Mouse (Mus musculus) spleen, postnatal 4 days (tissue): ENCODE data around the gene Zfp110.
"Not testable (repeated sequence)": the region's sequence is repeated elsewhere in the genome, so short reads cannot be mapped to it uniquely, and the experiment has no call there.

Experiments
- DNase-seq, 2 experiments: peaks; one replicate each; pipeline ENCODE4 v3.0.0; 2022; ENCODE audit warnings: low spot score in 2 of 2

The Zfp110 gene

DNA sequence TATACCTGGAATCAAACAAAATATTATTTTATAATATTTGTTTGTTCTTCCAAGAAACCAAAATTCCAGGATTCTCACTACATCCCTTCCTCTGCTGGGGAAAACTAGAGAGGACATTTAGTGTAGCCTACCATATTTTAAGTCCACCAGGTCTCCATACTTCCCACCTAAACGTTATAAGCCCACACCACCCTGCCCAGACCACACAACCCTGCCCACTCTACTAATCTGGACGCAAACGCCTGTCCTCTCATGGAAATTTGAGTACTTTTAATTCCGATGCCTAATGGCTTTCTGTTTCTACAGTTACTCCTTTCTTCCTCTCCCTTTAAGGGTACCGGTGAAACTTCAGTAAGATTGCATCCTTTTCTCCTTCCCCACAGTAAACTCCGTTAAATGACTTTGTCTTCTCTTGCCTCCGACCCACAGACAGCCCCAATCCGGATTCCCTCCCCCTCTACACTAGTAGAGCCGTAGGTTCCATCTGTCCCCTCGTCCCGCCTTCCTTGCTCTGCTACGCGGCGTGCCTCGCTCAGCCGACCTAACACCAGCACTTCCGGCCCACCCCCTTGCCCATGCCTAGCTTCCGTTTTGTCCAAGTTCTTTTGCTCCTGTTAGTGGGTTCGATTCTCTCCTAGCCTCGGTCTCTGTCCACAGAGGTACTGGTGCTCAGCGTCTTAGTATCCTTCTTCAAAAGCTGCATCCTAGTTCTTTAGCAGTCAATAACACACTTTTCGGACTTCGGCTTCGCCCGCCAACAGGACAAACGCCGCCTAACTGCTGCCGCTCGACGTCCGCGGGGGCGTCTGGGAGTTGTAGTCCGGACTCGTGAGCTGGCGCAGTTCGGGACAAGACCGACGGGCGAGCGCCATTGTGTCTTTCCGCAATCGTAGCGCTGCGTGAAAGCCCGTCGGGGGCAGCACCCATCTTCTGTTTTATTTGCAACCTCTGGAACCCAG, at the start of gene Zfp110:
Gene Zfp110 (plus strand): TSS at position 600 of the 959 bp plus-strand sequence.
- peak; percentile 86 to 94 for DNase-seq

DNA sequence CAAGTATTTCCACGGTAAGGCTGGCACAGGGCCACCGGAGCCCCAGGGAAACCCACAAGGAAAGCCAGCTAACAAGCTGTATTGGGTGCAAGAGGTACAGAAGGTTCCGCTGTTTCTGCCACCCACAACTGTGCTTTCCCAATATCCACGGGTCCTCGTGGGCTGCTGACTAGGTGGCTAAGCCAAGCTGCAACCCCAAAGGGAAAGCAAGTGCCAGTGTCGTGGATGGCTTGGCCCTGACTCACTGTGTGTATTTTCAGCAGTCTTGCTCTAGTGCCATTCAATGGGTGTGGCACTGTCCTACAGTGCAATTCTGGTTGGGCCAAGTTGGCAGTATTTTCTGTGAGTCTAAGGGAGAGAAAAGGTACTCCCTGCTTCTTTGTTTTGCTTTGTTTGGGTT, 47.2 kb upstream of the Zfp110 start:
- peak; percentile 4 to 41 for DNase-seq

DNA sequence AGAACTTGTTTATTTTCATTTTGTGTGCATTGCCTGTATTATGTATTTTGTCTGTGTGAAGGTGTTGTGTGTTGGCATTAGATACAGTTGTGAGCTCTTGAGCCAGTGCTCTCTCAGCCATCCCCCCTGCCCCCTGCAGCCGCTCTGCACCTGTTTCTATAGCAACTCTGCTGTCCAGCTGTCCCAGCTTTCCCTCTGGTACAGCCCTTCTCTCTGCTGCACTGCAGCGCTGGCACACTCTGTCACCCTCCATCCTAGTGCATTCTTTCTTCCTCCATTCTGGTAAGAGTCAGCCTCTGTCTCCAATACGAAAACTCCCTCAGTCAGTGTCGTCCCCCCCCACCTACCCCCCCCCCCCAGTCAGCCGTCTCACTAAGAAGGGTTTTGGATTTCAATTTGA, 46.5 kb upstream of the Zfp110 start:
- peak in 1 of 2 experiments; percentile 28 for DNase-seq

DNA sequence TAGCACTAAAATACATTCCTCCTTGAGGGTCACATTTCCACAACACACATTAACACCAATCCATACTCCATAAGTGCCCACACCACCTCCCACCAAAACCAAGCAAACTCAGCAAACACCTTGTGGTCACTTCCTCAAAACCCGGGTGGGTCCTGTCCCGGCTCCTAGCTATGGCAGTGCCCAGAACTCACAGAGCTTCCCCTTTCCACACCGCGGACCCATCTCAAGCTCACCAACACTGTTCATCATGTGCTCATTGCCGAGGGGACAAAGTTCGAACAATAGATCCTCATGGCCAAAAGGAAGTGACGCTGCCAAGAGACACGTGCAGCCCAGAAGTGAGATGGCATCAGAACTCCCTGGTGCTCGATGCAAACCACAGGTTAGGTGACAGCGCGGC, 41.9 kb upstream of the Zfp110 start:
- DNase-seq: peak in 1 of 2 experiments; percentile 41

DNA sequence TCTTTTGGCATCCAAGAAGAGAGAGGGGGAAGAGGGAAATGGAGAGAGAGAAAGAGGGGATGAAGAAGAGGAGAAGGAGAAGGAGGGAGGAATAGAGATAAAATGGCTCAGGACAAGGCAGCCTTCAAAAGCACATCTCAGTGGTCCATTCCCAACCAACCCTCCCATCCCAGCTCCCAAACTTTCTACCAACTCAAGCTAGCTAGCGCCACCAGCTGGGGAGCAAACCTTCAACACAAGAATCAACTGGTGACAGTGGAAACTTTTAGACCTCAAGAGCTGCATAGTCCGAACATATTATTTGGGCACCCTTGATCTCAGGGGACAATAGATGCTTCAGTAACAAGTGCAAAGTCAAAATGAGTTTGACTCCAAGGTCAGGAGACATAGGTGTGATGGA, 36.6 kb upstream of the Zfp110 start:
- DNase-seq: no peak

DNA sequence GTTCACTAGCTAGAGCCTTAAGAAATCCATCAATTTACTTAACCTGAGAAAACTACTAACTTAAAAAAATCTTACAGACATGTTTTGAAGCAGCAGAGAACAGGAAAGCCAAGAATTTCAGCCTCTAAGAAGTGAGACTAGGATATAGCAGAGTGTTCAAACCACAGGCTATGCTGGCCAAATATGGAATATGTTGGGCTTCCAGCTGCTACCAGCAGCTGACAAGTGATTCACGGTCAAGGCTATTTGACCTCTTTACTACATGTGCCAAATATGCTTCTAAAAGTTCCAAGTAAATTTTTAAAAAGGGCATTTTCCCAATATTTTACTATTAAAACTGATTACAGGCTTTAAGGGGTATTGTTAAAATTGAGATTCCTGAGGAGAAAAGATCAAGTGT, 35.0 kb upstream of the Zfp110 start:
- no peak for DNase-seq

DNA sequence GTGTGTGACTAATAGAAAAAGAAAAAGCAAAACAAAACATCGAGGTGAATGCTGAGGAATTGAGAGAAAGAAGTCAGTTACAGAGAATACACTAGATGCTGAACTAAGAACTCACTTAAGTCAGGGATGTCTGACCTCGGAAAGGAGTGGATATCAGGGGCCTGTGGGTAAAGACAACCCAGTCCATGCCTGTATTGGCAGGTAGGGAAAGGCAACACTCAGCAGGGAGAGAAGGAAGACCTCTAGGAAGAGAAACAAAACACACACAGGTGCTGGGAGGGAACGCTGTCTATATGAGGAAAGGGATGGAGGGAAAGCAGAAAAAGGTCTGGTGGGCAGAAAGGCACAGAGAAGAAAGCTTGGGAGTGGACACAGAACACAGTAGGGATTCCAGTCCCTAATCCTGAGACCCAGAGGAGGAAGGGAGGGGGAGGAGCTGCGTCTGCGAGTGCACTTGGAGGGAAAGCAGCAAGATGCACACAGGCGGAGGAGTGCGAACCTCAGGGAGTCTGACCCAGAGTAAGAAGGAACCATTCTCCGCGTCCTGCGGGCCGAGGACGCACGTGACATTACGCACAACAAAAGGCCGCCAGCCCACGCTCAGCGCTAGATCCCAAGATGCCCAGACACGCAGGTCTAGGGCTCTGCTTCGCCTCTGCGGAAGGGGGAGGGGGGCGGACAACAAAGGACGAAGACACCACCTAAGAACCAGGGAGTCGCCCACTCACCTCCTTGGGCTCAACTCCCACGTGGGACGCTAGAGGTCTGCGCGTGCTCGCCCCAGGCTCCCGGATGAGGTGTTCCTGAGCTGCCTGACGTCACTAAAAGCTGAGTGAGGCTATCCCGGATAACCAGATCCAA, 31.5 kb upstream of the Zfp110 start, which contains the start of gene Zscan18:
Gene Zscan18 (minus strand): TSS at position 770 of the 861 bp plus-strand sequence.
- DNase-seq: peak in 1 of 2 experiments; percentile 18

DNA sequence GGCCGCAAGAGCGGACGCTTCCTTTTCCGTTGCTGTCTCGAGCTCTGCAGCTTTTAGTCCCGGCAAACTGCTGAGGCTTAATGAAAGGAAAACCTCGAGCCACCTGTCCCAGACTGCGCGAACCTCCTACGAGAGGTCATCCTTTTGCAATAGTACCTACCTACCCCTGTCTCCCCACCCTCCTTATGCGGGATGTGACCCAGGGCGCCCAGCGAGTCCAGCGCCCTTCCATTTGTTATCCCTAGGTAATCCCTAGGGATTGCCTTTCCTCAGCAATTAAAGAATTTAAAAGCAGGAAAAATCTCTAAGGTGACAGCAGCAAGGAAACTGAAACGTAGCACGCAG, 30.9 kb upstream of the Zfp110 start:
- DNase-seq: no peak

DNA sequence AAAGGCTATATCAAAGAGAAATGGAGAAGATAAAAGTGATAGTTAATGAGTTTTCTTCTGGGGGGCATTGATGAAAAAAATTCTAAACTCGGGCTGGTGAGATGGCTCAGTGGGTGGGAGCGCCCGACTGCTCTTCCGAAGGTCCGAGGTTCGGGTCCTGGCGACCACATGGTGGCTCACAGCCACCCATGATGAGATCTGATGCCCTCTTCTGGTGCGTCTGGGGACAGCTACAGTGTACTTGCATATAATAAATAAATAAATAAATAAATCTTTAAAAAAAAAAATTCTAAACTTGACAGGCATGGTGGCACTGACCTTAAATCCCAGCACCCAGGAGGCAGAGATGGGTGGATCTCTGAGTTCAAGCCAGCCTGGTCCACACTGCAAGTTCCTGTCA, 19.0 kb upstream of the Zfp110 start:
- no peak for DNase-seq

DNA sequence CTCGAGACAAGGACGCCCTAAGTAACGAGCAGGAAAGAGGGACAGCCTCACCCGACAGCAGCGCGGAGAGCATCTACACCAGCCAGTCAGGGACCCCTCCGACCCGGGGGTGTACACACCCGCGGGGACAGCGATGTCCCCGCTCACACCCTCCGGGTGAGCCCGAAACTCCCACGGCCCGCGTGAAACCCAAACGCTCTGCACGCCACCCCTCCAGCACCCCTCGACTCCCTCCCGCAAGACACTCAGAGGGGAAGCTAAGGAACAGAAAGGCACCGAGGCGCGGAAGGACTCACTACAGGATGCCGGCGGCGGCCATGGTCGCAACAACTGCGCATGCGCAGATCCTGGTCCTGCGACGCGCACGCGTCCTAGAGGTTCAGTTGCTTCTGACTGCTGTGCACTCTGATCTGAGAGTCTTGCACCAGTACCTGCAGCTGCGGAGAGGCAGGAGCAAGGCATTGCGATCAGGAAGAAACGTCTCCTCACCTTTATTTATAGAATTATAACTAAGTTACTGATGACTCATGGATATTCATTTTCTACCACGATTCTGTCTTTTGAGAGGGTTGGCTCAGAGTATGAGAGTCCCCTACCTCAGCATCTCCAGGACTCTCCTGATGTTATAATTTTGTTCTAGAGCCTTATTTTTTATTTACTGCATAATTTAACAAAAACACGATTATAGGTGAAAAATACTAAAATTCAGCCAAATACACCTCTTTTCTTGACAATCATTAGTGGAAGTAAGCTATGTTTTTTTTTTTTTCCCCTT, 15.9 kb upstream of the Zfp110 start, which contains the start of gene Zfp329:
Gene Zfp329 (minus strand): TSS at position 338 of the 775 bp plus-strand sequence.
- DNase-seq: peak; percentile 88 to 95

DNA sequence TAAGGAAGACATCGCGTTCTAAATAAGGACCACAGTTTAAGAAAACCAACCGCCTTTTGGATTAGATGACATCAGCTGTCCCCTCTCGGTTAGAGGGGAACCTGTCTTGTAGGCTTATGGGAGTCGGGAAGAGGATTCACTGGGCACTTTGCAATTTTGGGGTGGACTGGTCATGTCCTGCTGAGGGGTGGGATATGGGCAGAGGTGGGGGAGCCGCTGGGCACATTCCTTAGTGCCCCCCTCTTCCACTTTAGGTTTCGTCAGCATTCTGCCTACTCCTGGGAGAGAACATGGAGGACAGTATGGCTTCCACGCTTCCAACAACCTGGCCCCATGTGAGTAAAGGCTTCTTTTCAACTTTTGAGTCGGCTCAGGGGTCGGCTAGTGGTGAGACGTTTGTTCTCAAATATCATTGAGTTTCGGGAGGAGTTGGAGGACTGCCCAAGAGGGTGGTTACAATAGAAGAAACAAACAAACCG, 671 bp downstream of the Zfp110 start:
- no peak for DNase-seq

DNA sequence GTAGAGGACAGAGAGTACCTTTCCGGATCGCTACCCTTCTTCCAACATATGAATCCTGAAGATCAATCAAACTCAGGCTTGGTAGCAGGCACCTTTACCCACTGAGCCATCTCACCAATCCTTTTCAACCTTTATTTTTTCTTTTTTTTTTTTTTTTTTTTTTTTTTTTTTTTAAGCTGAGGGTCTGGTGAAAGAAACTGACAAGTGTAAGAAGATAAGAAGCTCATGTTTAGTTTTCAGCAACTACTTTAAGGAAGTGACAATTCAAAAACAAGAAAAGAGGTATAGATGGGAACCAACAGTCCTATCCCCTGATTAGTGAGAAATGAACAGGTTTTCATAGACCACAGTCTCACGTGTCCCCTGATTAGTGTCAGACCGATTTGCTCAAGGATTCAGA, 1.2 kb downstream of the Zfp110 start:
- no peak for DNase-seq

DNA sequence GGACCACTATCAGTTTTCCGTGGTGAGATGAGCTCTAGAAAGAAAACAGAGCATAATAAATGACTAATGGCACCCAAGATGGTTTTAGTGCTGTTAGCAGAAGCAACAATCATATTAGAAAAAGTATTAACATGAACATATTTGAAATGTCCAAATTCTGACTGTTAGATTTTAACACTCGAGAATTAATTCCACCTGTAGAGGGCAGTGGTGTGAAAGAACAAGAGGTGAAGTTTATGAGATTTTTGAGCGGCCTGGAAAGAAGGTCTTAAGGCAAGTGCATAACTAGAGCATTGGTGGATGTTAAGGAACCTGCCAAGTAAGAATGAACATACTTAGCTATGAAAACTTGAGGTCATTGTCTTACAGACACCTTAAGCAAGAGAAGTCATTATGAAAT, 39.7 kb downstream of the Zfp110 start:
- no peak for DNase-seq

DNA sequence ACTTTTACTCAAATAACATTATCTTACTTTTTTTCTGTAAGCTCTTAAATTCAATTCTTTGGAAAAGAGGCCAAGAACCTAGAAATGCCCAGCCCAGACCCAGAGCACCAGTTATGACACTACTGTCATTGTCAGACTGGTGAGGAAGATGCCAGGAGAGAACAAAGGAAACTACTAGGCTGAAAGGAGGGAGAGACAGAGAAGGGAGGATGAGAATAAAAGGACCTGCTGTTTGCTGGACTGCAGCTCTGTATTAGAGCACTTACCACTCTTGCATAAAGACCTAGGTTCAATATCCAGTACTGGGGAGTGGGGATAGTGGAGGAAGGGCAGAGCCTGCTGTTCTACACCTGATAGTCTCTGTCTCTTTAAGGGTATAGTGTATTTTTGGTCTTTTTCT, 45.5 kb downstream of the Zfp110 start:
- no peak for DNase-seq

DNA sequence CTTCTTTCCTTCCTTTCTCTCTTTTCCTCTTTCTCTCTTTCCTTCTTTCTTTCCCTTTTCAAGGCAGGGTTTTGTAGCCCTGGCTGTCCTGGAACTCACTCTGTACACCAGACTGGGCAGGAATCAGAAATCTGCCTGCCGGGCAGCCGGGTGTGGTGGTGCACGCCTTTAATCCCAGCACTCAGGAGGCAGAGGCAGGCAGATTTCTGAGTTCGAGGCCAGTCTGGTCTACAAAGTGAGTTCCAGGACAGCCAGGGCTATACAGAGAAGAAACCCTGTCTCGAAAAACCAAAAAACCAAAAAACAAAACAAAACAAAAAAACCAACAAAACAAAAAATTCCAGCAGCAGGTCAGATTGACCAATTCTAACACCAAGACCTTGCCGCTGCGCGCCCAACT, 45.9 kb downstream of the Zfp110 start:
- not testable (repeated sequence) for DNase-seq

DNA sequence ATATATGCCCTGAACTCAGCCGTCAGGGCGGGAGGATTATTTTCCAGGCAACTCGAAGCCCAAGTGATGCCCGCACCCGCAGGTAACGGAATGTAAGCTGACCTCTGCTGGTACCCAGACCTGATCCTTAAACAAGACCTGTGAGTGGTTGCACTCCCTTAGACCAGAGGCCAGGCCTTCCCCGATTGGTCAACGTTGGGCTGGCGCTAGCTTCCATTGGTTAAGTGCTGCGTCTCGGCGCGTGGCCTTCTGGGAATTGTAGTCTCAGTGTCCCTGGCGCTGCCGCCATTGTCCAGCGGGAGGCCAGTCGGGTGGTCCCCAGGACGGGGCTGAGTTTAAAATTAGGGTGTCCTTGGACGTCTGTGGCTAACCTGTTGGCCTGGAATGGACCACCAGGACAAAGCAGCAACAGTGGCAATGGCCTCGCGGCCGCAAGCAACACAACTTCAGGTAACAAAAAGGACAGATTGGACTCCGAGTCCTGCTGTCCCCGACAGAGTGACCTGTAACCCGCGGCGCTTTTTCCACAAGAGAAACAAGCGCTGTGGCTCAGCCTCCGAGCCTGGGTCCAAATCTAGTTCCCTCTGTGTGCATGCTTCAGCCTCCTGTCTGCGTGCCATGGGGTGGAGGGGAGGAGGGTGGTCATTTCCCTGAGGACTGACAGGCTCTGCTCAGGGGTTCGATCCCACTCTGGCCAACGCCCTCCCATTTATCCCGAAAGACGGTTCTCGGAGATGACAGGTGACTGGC, 46.5 kb downstream of the Zfp110 start, which contains the start of gene Zfp128:
Gene Zfp128 (plus strand): TSS at position 267 of the 750 bp plus-strand sequence.
- peak; percentile 89 to 94 for DNase-seq

DNA sequence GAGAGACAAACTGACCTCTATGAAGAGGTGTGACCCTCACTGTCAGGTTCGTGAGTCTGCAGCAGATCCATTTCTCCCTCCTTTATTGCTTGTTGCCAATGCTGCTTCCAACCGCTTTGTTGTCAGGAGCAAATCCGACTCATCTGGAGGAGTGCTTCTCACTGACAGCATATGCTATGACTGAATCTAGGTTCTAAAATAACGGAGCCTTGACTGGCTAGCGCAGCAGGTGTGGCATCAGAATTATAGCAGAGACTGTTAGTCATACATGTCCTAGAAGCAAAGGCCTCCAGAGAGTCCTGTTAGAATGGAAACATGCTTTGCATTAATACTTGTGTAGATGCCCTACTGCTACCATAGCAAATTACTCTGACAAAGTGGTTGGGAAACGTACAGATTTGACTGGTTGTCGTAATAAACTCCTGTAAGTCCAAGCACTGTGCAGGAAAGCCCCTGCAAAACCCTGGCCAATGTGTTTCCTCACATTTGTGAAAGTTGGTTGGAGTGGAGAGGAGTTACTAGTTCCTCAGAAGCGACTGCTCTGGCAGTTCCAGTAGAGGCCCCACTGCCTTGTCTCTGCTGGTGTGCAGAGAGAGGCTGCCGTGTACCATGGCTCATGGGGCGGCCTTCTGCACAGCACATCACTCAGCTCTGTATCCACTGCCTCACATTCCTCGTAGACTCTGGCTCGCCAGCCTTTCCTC, 52.2 kb downstream of the Zfp110 start:
- DNase-seq: no peak

DNA sequence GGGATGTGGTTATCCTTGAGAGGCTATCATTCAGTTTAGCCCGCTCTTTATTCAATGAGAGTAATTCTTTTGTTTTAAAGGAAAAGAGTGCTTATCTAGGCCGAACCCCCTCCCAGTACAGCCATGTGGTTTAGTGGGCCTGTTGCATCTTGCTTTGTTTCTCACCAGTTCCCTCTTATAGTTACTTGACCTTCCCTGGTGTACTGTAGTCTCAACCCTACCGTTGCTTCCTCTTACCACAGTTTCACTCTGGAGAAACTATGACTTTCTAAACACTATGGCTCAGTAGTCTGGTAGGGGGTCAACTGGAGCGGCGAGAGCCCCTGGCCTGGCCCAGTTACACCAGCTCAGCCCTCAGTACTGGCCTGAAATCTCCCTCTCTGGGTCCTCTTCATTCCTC, 53.0 kb downstream of the Zfp110 start:
- DNase-seq: no peak

DNA sequence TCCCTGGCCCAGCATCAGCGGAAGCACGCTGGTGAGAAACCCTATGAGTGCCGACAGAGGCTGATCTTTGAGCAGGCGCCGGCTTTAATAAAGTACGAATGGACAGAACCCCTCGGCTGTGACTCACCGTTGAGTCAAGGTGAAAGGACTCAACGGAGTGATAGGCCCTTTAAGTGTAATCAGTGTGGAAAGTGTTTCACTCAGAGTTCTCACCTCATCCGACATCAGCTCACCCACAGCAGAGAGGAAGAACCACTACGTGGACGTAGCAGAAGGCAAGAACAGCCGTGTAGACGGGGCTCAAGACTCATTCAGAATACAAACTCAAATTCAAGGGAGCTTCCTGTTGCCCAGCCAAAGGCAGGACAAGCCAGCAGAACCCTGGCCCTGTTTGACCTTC, 56.4 kb downstream of the Zfp110 start:
- no peak for DNase-seq

DNA sequence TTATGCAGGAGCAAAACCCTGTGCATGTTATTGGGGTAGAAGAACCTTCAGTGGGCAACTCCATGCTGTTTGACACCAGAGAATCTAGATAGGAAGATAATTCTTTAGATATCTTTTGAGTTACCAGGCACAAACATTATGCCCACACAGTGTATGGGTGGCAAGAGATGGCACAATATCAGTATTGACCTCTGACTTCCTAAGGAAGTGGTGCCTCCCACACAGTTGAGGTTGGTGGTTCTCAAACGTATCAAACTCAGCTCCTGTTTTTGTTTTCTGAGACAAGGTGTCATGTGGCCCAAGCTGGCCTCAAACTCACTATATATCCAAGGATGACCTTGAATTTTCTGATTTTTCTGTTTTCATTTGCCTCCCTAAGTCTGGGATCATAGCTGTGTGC, 56.8 kb downstream of the Zfp110 start:
- DNase-seq: no peak
